Mouse (Mus musculus): ENCODE results near the gene Lilrb4a.

DNA sequence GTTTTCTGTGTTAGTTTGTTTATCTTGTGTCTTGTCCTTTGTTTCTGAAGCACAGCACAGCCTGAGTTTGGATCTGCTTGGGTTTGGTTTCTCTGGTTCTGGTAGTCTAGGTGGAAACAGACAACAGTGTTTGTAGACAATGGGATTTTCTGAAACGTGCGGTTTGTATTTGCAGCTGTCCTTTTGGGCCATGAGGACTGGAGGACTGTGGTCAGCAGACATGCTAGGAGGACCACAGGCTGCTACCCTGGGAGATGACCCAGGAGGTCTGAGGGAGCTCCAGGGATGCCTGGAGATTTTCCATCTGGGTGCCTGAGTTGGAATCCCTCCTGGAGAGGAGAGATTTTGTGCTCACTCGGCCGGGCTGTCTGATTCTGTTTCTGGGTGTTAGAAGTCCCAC lies 35.9 kb downstream of the Lilrb4a start:
- TF ChIP-seq CTCF (conservative IDR thresholded peaks at IDR 0.05; ENCODE audit: low read length), result no peak
- TF ChIP-seq POU5F1 (IDR thresholded peaks at IDR 0.05; ENCODE audit: borderline replicate concordance, low read length), result no peak
- no peak for TF ChIP-seq NANOG (IDR thresholded peaks at IDR 0.05; ENCODE audit: borderline replicate concordance, low read length)
